Mouse (Mus musculus): ENCODE results near the gene Add3. TPM values are rescaled to one million over a fixed set of nuclear protein-coding genes. Genes with fewer than 3 reads are reported as not detected.

Add3 gene
- polyA plus RNA-seq, 1 experiment from 2014 or later, result 76.2 TPM

GRCm38 (mm10) chr19:53258740-53259506, 118.7 kb downstream of the Add3 start:
- DNase-seq (ENCODE audit: low spot score) (no peak), ATAC-seq (ENCODE audit: low read depth) (no peak)
- H3K27me3 ChIP-seq (replicated peaks; ENCODE audit: control insufficient read depth, insufficient read depth, low read length), result no peaks in the 10 kb centered on the region
- 83% methylated on average over 13 of the region's 13 CpGs for WGBS
- H3K4me1 ChIP-seq (ENCODE audit: control insufficient read depth, insufficient read depth, low read length), result no peaks in the 10 kb centered on the region
- H3K4me2 ChIP-seq (ENCODE audit: low read depth, low read length), result no peak overlapping the region
- H3K9ac ChIP-seq (ENCODE audit: low read depth, low read length), result no peak overlapping the region
- H3K36me3 ChIP-seq (ENCODE audit: control insufficient read depth, insufficient read depth, low read length), result no peaks in the 10 kb centered on the region
- H3K27ac ChIP-seq (replicated peaks; ENCODE audit: low read depth, low read length), result no peak overlapping the region
- H3K4me3 ChIP-seq (ENCODE audit: low read depth, low read length), result no peak overlapping the region
- 0 out of 2 replicates have a peak, but pooled peaks cover 4% of the 10 kb centered on the region for H3K9me3 ChIP-seq (ENCODE audit: control insufficient read depth, low read length)

- 68% methylated on average over 5 of the region's 5 CpGs for WGBS
- Histone ChIP-seq H3K4me2 (ENCODE audit: low read depth, low read length) (no peak overlapping the region), H3K4me3 (ENCODE audit: low read depth, low read length) (no peak overlapping the region), H3K4me1 (ENCODE audit: control insufficient read depth, insufficient read depth, low read length) (no peaks in the 10 kb centered on the region), H3K27ac (replicated peaks; ENCODE audit: low read depth, low read length) (no peak overlapping the region), H3K9ac (ENCODE audit: low read depth, low read length) (no peak overlapping the region), H3K36me3 (ENCODE audit: control insufficient read depth, insufficient read depth, low read length) (no peaks in the 10 kb centered on the region), H3K9me3 (ENCODE audit: control insufficient read depth, low read length) (0 out of 2 replicates have a peak, but pooled peaks cover 4% of the 10 kb centered on the region), H3K27me3 (replicated peaks; ENCODE audit: control insufficient read depth, insufficient read depth, low read length) (no peaks in the 10 kb centered on the region)
- ATAC-seq (ENCODE audit: low read depth) (peak; percentile 56; the same call in 1 of the 2 replicates), DNase-seq (ENCODE audit: low spot score) (no peak)
Measured at GRCm38 (mm10) chr19:53259541-53259940, 119.3 kb downstream of the Add3 start.

- Histone ChIP-seq H3K4me2 (ENCODE audit: low read depth, low read length) (no peak overlapping the region), H3K4me3 (ENCODE audit: low read depth, low read length) (no peak overlapping the region), H3K9ac (ENCODE audit: low read depth, low read length) (no peak overlapping the region), H3K27me3 (replicated peaks; ENCODE audit: control insufficient read depth, insufficient read depth, low read length) (no peaks in the 10 kb centered on the region), H3K36me3 (ENCODE audit: control insufficient read depth, insufficient read depth, low read length) (no peaks in the 10 kb centered on the region), H3K4me1 (ENCODE audit: control insufficient read depth, insufficient read depth, low read length) (no peaks in the 10 kb centered on the region), H3K9me3 (ENCODE audit: control insufficient read depth, low read length) (0 out of 2 replicates have a peak, but pooled peaks cover 4% of the 10 kb centered on the region), H3K27ac (replicated peaks; ENCODE audit: low read depth, low read length) (no peak overlapping the region)
- ATAC-seq (ENCODE audit: low read depth), result no peak
- 77% methylated on average over 10 of the region's 10 CpGs for WGBS
- no peak for DNase-seq (ENCODE audit: low spot score)
Measured at GRCm38 (mm10) chr19:53260261-53260660, 120.0 kb downstream of the Add3 start.

GRCm38 (mm10) chr19:53260828-53261227, 120.6 kb downstream of the Add3 start:
- Histone ChIP-seq H3K9ac (ENCODE audit: low read depth, low read length) (no peak overlapping the region), H3K4me3 (ENCODE audit: low read depth, low read length) (no peak overlapping the region), H3K4me1 (ENCODE audit: control insufficient read depth, insufficient read depth, low read length) (no peaks in the 10 kb centered on the region), H3K27ac (replicated peaks; ENCODE audit: low read depth, low read length) (no peak overlapping the region), H3K9me3 (ENCODE audit: control insufficient read depth, low read length) (0 out of 2 replicates have a peak, but pooled peaks cover 4% of the 10 kb centered on the region), H3K4me2 (ENCODE audit: low read depth, low read length) (no peak overlapping the region), H3K27me3 (replicated peaks; ENCODE audit: control insufficient read depth, insufficient read depth, low read length) (no peaks in the 10 kb centered on the region), H3K36me3 (ENCODE audit: control insufficient read depth, insufficient read depth, low read length) (no peaks in the 10 kb centered on the region)
- WGBS, result 85% methylated on average over 4 of the region's 4 CpGs
- ATAC-seq (ENCODE audit: low read depth) (no peak), DNase-seq (ENCODE audit: low spot score) (no peak)

- H3K9ac ChIP-seq (ENCODE audit: low read depth, low read length), result no peak overlapping the region
- no peak for DNase-seq (ENCODE audit: low spot score)
- no peak overlapping the region for H3K27ac ChIP-seq (replicated peaks; ENCODE audit: low read depth, low read length)
- WGBS, result 79% methylated on average over 7 of the region's 7 CpGs
- no peak overlapping the region for H3K4me2 ChIP-seq (ENCODE audit: low read depth, low read length)
- no peaks in the 10 kb centered on the region for H3K27me3 ChIP-seq (replicated peaks; ENCODE audit: control insufficient read depth, insufficient read depth, low read length)
- no peaks in the 10 kb centered on the region for H3K36me3 ChIP-seq (ENCODE audit: control insufficient read depth, insufficient read depth, low read length)
- H3K9me3 ChIP-seq (ENCODE audit: control insufficient read depth, low read length), result no peaks in the 10 kb centered on the region
- H3K4me1 ChIP-seq (ENCODE audit: control insufficient read depth, insufficient read depth, low read length), result no peaks in the 10 kb centered on the region
- no peak for ATAC-seq (ENCODE audit: low read depth)
- H3K4me3 ChIP-seq (ENCODE audit: low read depth, low read length), result no peak overlapping the region
Measured at GRCm38 (mm10) chr19:53262061-53262460, 121.8 kb downstream of the Add3 start.

- WGBS, result 35% methylated on average over 23 of the region's 23 CpGs
- Histone ChIP-seq H3K27me3 (replicated peaks; ENCODE audit: control insufficient read depth, insufficient read depth, low read length) (no peaks in the 10 kb centered on the region), H3K36me3 (ENCODE audit: control insufficient read depth, insufficient read depth, low read length) (no peaks in the 10 kb centered on the region), H3K27ac (replicated peaks; ENCODE audit: low read depth, low read length) (no peak overlapping the region), H3K9ac (ENCODE audit: low read depth, low read length) (no peak overlapping the region), H3K4me2 (ENCODE audit: low read depth, low read length) (no peak overlapping the region), H3K4me1 (ENCODE audit: control insufficient read depth, insufficient read depth, low read length) (no peaks in the 10 kb centered on the region), H3K9me3 (ENCODE audit: control insufficient read depth, low read length) (no peaks in the 10 kb centered on the region), H3K4me3 (ENCODE audit: low read depth, low read length) (no peak overlapping the region)
- DNase-seq (ENCODE audit: low spot score), result no peak
- no peak for ATAC-seq (ENCODE audit: low read depth)
Measured at GRCm38 (mm10) chr19:53263859-53264733, 123.9 kb downstream of the Add3 start.

- H3K27me3 ChIP-seq (replicated peaks; ENCODE audit: control insufficient read depth, insufficient read depth, low read length), result no peaks in the 10 kb centered on the region
- ATAC-seq (ENCODE audit: low read depth), result peak; percentile 66
- H3K9me3 ChIP-seq (ENCODE audit: control insufficient read depth, low read length), result no peaks in the 10 kb centered on the region
- no peak overlapping the region for H3K9ac ChIP-seq (ENCODE audit: low read depth, low read length)
- H3K36me3 ChIP-seq (ENCODE audit: control insufficient read depth, insufficient read depth, low read length), result no peaks in the 10 kb centered on the region
- no peak overlapping the region for H3K27ac ChIP-seq (replicated peaks; ENCODE audit: low read depth, low read length)
- no peak overlapping the region for H3K4me2 ChIP-seq (ENCODE audit: low read depth, low read length)
- no peak overlapping the region for H3K4me3 ChIP-seq (ENCODE audit: low read depth, low read length)
- H3K4me1 ChIP-seq (ENCODE audit: control insufficient read depth, insufficient read depth, low read length), result no peaks in the 10 kb centered on the region
- WGBS, result 54% methylated on average over 12 of the region's 12 CpGs
- DNase-seq (ENCODE audit: low spot score), result peak; percentile 67
Measured at GRCm38 (mm10) chr19:53264821-53265727, 124.8 kb downstream of the Add3 start.

- no peaks in the 10 kb centered on the region for H3K4me1 ChIP-seq (ENCODE audit: control insufficient read depth, insufficient read depth, low read length)
- ATAC-seq (ENCODE audit: low read depth), result no peak
- H3K36me3 ChIP-seq (ENCODE audit: control insufficient read depth, insufficient read depth, low read length), result no peaks in the 10 kb centered on the region
- no peak for DNase-seq (ENCODE audit: low spot score)
- H3K9ac ChIP-seq (ENCODE audit: low read depth, low read length), result no peak overlapping the region
- 87% methylated on average over 9 of the region's 9 CpGs for WGBS
- H3K4me2 ChIP-seq (ENCODE audit: low read depth, low read length), result no peak overlapping the region
- no peaks in the 10 kb centered on the region for H3K27me3 ChIP-seq (replicated peaks; ENCODE audit: control insufficient read depth, insufficient read depth, low read length)
- H3K27ac ChIP-seq (replicated peaks; ENCODE audit: low read depth, low read length), result no peak overlapping the region
- no peaks in the 10 kb centered on the region for H3K9me3 ChIP-seq (ENCODE audit: control insufficient read depth, low read length)
- H3K4me3 ChIP-seq (ENCODE audit: low read depth, low read length), result no peak overlapping the region
Measured at GRCm38 (mm10) chr19:53267305-53267704, 127.1 kb downstream of the Add3 start.
